Mouse (Mus musculus): ENCODE results near the gene Ripor2.

The Ripor2 gene

GRCm38 (mm10) chr13:24616645-24617044 is 34.7 kb downstream of the Ripor2 start:
- no peak for DNase-seq (ENCODE audit: extremely low read depth, insufficient read length, low spot score)

DNA sequence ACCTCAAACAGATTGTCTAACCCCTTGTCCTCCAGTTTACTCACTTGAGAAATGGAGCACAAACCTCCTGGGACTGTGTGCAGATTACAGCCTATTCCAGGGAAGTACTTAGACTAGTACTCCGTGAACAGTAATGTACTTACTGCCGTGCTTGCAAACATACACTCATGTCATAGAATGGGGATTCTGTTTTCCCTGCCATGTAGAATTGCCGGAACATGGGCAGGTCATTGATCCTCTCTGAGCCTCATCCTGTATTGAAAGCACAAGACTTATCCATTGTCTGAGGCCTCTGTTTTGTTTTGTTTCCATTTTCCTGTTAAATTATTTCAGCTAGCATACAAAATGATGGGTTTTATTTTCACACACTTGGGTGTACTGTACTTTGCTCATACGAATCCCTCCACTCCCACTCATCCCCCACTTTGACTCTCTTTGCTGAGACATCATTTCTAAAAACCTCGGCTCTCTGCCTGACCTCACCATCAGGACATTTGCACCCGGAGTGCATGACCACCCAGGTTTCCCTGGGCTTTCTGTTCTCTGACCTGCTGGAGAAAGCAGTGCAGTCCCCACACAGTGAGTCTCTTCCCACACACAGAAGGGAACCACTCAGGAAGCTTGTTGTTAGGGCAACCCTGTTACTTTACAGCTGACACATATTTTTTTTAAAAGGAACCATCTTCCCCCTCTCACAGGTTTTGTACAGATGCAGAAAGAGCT is 35.2 kb downstream of the Ripor2 start:
- no peak for DNase-seq (ENCODE audit: extremely low read depth, insufficient read length, low spot score)

DNA sequence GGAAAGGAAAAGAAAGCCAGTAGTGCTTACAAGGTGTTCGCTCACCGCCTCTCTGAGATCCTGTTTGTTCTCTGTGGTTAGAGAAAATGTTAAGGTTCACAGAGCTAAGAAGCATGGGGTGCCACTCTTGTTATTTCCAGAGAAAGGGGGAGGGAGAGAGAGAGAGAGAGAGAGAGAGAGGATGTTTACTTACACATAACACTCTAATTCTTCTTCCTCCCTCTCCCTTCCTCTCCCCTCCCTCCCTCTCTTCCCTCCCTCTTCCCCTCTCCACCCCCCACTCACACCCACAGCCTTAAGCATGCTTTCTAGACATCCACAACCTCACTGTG is 35.8 kb downstream of the Ripor2 start:
- DNase-seq (ENCODE audit: extremely low read depth, insufficient read length, low spot score) = no peak

DNA sequence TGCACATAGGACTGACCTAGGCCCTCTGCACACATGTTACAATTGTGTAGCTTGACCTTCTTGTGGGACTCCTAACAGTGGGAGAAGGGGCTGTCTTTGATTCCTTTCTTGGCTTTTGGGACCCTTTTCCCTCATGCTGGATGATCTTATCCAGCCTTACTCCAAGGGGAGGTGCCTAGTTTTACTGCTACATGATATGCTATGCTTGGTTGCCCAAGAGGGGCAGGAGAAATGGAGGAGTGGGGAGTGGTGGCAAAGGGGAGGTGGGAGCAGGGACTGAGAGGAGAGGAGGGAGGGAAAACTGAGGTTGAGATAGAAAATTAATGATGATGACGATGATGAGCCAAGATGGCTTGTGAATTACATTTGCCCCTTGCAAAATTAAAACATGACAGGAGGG is 37.7 kb downstream of the Ripor2 start:
- no peak for DNase-seq (ENCODE audit: extremely low read depth, insufficient read length, low spot score)

DNA sequence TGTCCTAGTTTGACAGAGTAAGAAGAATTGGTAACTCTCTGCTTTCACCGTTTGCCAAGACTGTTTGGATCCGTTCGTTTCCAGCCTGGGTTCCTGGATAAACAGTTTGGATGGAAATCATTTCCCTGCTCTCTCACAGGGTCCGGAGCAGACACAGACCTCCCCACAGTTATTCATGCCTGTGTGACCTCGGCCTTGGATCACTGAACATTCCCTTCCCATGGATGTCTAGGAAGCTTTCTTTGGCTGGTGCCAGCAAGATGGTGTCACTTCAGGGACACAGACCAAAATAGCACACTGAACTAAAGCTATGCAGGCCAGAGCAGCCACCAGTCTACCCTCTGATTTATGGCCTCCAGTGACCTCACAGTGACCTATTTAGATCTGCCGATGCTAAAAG is 38.5 kb downstream of the Ripor2 start:
- DNase-seq (ENCODE audit: extremely low read depth, insufficient read length, low spot score) = no peak

DNA sequence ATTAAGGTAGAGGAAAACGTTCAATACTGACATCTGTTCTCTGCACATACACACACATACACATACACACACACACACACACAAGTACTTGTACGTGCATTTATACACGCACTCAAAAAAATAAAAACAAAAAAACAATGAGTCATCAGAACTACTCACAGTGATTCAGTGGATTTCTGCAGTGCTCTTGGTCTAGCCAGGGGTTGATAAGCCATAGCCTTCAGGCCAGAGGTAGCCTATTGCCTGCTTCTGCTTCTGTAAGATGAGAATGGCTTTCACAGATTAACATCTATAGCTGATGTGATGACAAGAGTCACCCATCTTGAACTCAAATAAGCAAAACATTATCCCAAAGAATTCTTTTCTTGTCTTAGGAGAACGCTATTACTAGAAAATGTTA is 41.6 kb downstream of the Ripor2 start:
- DNase-seq (ENCODE audit: extremely low read depth, insufficient read length, low spot score) = no peak

GRCm38 (mm10) chr13:24625071-24625470 is 43.1 kb downstream of the Ripor2 start:
- DNase-seq (ENCODE audit: extremely low read depth, insufficient read length, low spot score) = no peak

DNA sequence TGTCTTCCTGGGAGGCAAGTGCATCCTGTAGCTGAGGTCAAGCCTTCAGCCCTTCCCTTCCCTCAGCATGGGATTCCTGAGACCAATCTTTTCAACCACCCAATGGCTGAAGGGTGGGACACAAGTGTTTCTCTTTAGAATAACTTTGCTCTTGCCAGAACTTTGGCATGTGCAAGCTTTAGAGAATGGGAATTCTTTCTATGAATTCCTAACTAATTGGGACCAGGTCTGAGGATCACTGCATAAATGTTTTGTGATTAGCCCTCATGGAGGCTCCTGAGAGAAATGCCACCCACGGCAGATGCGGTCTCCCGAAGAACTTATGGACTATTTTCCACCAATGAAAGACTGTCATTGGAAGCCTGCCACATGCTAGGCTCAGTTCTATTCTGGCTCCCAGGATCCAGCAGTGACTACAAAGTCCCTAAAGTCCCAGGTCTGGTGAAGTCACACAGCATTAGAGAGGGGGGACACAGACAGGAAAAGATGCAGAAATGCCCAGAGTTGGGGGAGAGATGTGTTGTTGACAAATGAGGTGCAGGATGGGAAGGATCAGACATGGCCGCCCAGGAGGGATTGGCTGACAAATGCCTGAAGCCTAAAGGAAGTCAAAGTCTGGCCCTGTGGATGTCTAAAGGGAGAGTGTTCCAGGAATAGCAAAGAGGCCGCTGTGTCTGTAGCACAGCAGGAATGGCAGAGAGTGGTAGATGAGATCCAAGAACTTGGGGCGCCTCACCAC is 44.9 kb downstream of the Ripor2 start:
- no peak for DNase-seq (ENCODE audit: extremely low read depth, insufficient read length, low spot score)

DNA sequence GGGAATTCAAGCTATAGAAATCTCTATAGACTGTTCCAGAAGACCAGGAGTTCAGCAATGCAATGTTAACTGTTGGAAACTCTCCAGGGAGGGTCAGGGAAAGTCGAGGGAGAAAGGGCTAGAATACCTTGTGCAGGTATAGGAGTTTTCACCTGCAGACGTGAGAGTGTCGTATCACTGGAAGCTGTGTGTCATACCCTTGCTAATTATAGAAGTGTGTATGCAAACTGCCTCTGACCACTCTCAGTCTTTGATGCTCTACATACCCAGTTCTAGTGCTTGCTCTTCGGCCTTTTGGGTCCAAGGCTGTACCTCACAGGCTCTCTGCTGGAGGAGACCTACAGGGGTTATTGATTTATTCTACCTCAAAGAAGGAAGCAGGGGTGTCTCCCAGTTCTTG is 46.2 kb downstream of the Ripor2 start:
- no peak for DNase-seq (ENCODE audit: extremely low read depth, insufficient read length, low spot score)

- DNase-seq (ENCODE audit: extremely low read depth, insufficient read length, low spot score) = no peak
These were observed 47.2 kb downstream of the Ripor2 start for GRCm38 (mm10) chr13:24629073-24629621.

DNA sequence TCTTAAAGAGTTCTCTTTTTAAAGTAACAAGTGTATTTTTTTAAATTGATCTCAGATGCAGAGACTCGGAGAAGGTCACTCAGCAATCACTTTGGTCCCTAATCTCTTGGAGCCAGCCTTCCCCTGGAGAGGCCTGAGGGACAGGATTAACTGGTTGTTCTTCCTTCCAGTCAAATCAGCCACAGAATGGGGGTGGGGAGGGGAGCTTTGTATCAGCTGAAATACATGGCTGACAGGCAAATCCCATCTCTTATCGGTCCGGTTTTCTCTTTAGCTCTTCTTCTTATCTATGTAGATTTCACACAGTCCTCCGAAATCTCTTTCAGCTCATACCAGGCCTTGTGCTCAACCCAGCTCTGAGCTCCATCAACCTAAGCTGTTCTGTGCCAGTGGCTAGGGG is 48.4 kb downstream of the Ripor2 start:
- no peak for DNase-seq (ENCODE audit: extremely low read depth, insufficient read length, low spot score)

DNA sequence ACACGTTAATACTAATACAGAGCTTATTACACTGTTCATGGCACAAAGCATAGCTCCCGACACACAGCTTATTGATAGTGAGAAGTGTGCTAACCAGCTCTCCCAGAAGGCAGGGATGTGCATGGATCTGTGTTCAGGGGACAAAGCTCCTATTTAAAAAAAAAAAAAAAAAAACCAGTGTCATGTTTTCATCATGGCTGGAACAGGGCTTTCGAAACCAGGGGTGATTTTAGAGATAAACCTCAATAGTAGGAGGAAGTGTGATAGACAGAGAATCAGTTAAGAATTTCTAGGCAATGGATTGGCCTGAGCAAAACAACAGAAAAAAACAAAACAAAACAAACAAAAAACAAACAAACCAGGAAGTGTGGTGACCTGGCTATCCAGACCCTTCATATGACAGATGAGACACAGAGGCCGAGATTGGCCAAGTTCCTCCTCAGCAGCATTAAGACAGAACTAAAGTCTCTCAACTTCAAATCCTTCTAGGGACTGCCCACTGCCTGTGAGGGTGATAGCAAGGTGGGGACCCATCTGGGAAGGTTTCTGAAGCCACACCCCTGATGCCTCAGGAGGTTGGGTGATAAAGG is 51.1 kb downstream of the Ripor2 start:
- no peak for DNase-seq (ENCODE audit: extremely low read depth, insufficient read length, low spot score)

DNA sequence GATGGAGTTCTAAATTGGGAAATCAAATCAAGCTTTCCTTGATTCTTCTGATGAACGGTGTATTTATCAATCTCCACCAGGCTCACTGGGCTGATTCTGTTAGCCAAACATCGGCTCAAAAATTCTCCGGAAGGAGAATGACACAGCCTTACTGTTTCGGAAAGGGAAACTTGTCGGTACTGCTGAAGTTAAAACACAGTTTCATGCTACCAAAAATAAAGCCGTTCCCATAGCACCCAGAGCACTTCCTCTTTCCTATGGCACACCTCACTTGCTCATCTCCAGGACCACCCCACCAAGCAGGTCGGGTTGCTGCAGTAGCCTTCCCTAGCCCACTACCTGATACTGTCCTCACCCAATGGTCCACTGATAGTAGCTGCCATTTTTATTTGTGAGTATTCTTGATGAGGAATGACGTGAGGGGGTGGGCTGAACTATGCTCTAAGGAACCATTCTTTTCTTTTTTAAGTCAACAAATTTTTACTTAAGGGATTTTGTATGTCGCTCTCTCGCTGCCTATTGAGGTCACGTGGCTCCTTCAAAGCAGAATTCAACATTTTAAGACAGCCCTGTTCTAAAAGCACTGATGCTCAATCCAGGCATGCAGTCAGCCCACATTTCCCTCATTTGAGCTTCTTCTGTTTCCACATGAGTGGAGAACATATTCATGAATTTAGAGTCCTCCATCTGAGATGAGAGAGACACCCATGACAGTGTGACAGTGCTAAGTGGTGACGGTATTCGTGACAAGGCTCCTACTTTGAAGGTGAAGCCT is 52.5 kb downstream of the Ripor2 start:
- DNase-seq (ENCODE audit: extremely low read depth, insufficient read length, low spot score) = no peak

DNA sequence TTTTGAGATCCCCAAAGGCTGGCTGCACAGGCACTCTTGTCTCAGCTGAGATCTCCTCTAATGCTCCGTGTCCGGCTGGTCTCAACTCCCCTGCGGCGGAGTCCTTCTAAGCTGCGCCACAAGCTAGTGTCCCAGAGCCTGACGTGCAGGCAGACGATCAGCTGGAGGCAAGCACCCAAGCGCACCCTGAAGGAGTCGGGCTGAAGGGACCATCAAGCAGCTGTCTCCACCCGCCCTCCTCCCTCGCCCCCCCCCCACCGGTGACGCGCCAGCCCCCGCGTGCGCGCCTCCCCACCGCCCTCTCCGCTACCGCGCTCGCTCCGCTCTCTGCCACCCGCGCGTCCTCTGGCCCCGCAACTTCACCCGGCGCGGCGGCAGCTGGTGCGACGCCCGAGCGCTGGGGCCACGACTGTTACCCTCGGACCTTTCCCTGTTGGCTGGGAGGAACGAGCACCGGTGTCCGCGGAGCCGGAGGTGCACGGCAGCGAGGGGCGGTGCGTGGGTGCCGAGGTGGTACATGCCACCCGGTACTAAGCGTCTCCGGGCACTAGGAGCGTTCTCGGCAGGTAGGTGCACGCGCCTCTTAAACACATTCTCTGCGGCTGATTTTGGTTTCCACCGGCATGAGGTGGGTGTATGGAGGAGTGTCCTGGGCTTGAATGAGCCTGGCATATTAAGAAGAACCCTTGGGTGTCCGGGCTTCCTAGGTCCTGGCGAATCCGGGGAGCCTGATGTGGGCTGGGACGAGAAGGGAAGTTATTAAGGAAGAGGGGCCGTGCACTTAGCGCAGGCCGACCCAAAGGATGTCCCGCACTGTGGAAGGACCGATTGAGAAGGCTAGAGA is 56.6 kb downstream of the Ripor2 start:
- no peak for DNase-seq (ENCODE audit: extremely low read depth, insufficient read length, low spot score)

- DNase-seq (ENCODE audit: extremely low read depth, insufficient read length, low spot score) = no peak
These were observed 57.5 kb downstream of the Ripor2 start for GRCm38 (mm10) chr13:24639215-24640165.

- no peak for DNase-seq (ENCODE audit: extremely low read depth, insufficient read length, low spot score)
These were observed 58.2 kb downstream of the Ripor2 start for GRCm38 (mm10) chr13:24640166-24640560.

DNA sequence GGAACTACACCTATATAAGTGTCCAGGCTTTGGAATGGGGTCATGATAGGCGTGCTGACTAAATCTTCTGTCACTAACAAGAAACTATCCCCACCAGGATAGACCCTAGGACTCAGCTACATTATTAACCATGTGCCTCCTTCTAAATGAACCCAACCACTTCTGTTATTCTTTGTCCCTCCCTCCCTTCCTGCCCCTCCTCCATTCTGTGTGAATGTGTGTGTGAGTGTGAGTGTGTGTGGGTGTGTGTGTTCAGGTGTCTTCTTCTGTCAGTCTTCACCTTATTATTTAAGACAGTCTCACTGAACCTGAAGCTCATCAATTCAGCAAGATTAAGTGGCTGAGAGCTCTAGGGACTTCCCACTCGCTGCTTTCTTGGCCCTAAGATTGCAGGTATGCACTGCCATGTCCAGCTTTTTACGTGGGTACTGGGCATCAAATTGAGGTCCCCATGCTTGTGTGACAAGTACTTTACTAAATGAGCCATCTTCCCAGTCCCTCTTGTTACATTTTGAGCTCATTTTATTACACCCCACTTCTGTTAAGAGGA is 58.9 kb downstream of the Ripor2 start:
- DNase-seq (ENCODE audit: extremely low read depth, insufficient read length, low spot score) = no peak

GRCm38 (mm10) chr13:24641491-24642430 is 59.8 kb downstream of the Ripor2 start:
- DNase-seq (ENCODE audit: extremely low read depth, insufficient read length, low spot score) = no peak

Measured in 3134 (cell line).